Mouse (Mus musculus) ES-CJ7 (cell line): Measurements from ENCODE around the gene Capn10.

Experiments
- DNase-seq: peaks from one replicate; pipeline ENCODE4 v3.0.0; 2011; ENCODE audit warnings: low read depth, low spot score

Gene Capn10

GRCm38 (mm10) chr1:92934182-92934827, at the start of gene Capn10:
TSS of gene Capn10 (plus strand) at chr1:92934376.
- DNase-seq, result peak; percentile 99

GRCm38 (mm10) chr1:92888901-92889655, 45.1 kb upstream of the Capn10 start:
- DNase-seq, result peak; percentile 89

GRCm38 (mm10) chr1:92892791-92893190, 41.4 kb upstream of the Capn10 start:
- no peak for DNase-seq

GRCm38 (mm10) chr1:92893896-92894295, 40.3 kb upstream of the Capn10 start:
- no peak for DNase-seq

- peak; percentile 91 for DNase-seq
These were observed 39.1 kb upstream of the Capn10 start for GRCm38 (mm10) chr1:92895089-92895488.

GRCm38 (mm10) chr1:92902786-92903185, 31.4 kb upstream of the Capn10 start, which contains the start of gene Ankmy1:
TSS of gene Ankmy1 (minus strand) at chr1:92902906.
- DNase-seq, result peak; percentile 93

GRCm38 (mm10) chr1:92903627-92904026, 30.5 kb upstream of the Capn10 start:
- DNase-seq, result no peak

GRCm38 (mm10) chr1:92905703-92906310, 28.4 kb upstream of the Capn10 start:
- DNase-seq, result no peak

- DNase-seq, result peak; percentile 90
These were observed 27.2 kb upstream of the Capn10 start, which contains the start of gene Dusp28 for GRCm38 (mm10) chr1:92906779-92907631. TSS of gene Dusp28 (plus strand) at chr1:92906981.

GRCm38 (mm10) chr1:92907632-92908360, 26.4 kb upstream of the Capn10 start:
- DNase-seq, result no peak

- no peak for DNase-seq
These were observed 25.5 kb upstream of the Capn10 start for GRCm38 (mm10) chr1:92908664-92909063.

GRCm38 (mm10) chr1:92909068-92909467, 25.1 kb upstream of the Capn10 start:
- DNase-seq, result peak; percentile 86

- DNase-seq, result peak; percentile 65
These were observed 23.8 kb upstream of the Capn10 start, which contains the start of gene Rnpepl1 for GRCm38 (mm10) chr1:92910239-92910885. TSS of gene Rnpepl1 (plus strand) at chr1:92910783.

GRCm38 (mm10) chr1:92910925-92911720, 23.1 kb upstream of the Capn10 start:
- peak; percentile 22 for DNase-seq

- DNase-seq, result no peak
These were observed 22.4 kb upstream of the Capn10 start for GRCm38 (mm10) chr1:92911721-92912138.

GRCm38 (mm10) chr1:92912286-92912685, 21.9 kb upstream of the Capn10 start:
- DNase-seq, result peak; percentile 48

GRCm38 (mm10) chr1:92914239-92914638, 19.9 kb upstream of the Capn10 start:
- DNase-seq, result no peak

GRCm38 (mm10) chr1:92914993-92915392, 19.2 kb upstream of the Capn10 start:
- no peak for DNase-seq

GRCm38 (mm10) chr1:92916725-92917124, 17.5 kb upstream of the Capn10 start:
- DNase-seq, result no peak
